Mouse (Mus musculus) left cerebral cortex, postnatal 36 days (tissue): ENCODE results near the gene Txnrd1. TPM values are rescaled to one million over a fixed set of nuclear protein-coding genes. Genes with fewer than 3 reads are reported as not detected.

Experiments used
- DNase-seq, 2 experiments: peaks; one replicate each; pipeline ENCODE4 v3.0.0; 2021 to 2022; ENCODE audit warnings: low spot score in 2 of 2, mixed read lengths in 1 of 2
- intact Hi-C: fragments of 180-260 bp; cut with DNase I; formaldehyde crosslinking; loops from one replicate; pipeline ENCODE4 v1.15.1; 2025
- total RNA-seq, 2 experiments: library from RNA; stranded (reverse); gene quantifications; 2 replicates each; pipeline ENCODE4 v1.2.3; 2021

Txnrd1 gene
- total RNA-seq: 10 to 100 TPM; 43.0 to 50.9 TPM

GRCm38 (mm10) chr10:82833926-82834325 is at the start of gene Txnrd1:
Gene Txnrd1 (plus strand): TSS chr10:82833951.
- intact Hi-C loops: no loop called here
- DNase-seq: no peak

- intact Hi-C loops: no loop called here
- no peak for DNase-seq
These were observed 44.6 kb upstream of the Txnrd1 start for GRCm38 (mm10) chr10:82789181-82789580.

GRCm38 (mm10) chr10:82790504-82790903 is 43.2 kb upstream of the Txnrd1 start:
- no peak for DNase-seq

GRCm38 (mm10) chr10:82791713-82792112 is 42.0 kb upstream of the Txnrd1 start:
- intact Hi-C loops: no loop called here
- DNase-seq: no peak

More at GRCm38 (mm10) chr10:82790504-82790903, 43.2 kb upstream of the Txnrd1 start:
- intact Hi-C loops: no loop called here

- no peak for DNase-seq
- intact Hi-C loops: no loop called here
These were observed 41.4 kb upstream of the Txnrd1 start for GRCm38 (mm10) chr10:82792311-82792710.

GRCm38 (mm10) chr10:82795071-82795731 is 38.5 kb upstream of the Txnrd1 start:
- intact Hi-C loops: loop anchor here (5.0 kb wide), 1 partner anchor 33 kb away; the partner anchor contains the start of gene Nfyb
- peak; percentile 82 to 84 for DNase-seq

GRCm38 (mm10) chr10:82795767-82796166 is 38.0 kb upstream of the Txnrd1 start:
- DNase-seq: no peak
- intact Hi-C loops: loop anchor here (5.0 kb wide), 1 partner anchor 33 kb away; the partner anchor contains the start of gene Nfyb

GRCm38 (mm10) chr10:82796471-82797118 is 37.2 kb upstream of the Txnrd1 start:
- no peak for DNase-seq
- intact Hi-C loops: loop anchor here (5.0 kb wide), 1 partner anchor 34 kb away; the partner anchor contains the start of gene Nfyb

- intact Hi-C loops: loop anchor here (5.0 kb wide), 1 partner anchor 35 kb away; the partner anchor contains the start of gene Nfyb
These were observed 36.6 kb upstream of the Txnrd1 start for GRCm38 (mm10) chr10:82797119-82797491.

GRCm38 (mm10) chr10:82798312-82798933 is 35.3 kb upstream of the Txnrd1 start:
- intact Hi-C loops: loop anchor here (5.0 kb wide), 1 partner anchor 36 kb away; the partner anchor contains the start of gene Nfyb
- no peak for DNase-seq

More at GRCm38 (mm10) chr10:82797119-82797491, 36.6 kb upstream of the Txnrd1 start:
- DNase-seq: no peak

- no peak for DNase-seq
- intact Hi-C loops: no loop called here
These were observed 33.7 kb upstream of the Txnrd1 start for GRCm38 (mm10) chr10:82800094-82800493.

GRCm38 (mm10) chr10:82804396-82804795 is 29.4 kb upstream of the Txnrd1 start:
- intact Hi-C loops: no loop called here
- DNase-seq: no peak

GRCm38 (mm10) chr10:82805111-82805510 is 28.6 kb upstream of the Txnrd1 start:
- intact Hi-C loops: no loop called here

GRCm38 (mm10) chr10:82806414-82806813 is 27.3 kb upstream of the Txnrd1 start:
- no peak for DNase-seq
- intact Hi-C loops: no loop called here

More at GRCm38 (mm10) chr10:82805111-82805510, 28.6 kb upstream of the Txnrd1 start:
- DNase-seq: no peak

- no peak for DNase-seq
- intact Hi-C loops: no loop called here
These were observed 26.5 kb upstream of the Txnrd1 start for GRCm38 (mm10) chr10:82807238-82807637.

- no peak for DNase-seq
- intact Hi-C loops: no loop called here
These were observed 25.6 kb upstream of the Txnrd1 start for GRCm38 (mm10) chr10:82808155-82808554.

GRCm38 (mm10) chr10:82808891-82809290 is 24.9 kb upstream of the Txnrd1 start:
- intact Hi-C loops: no loop called here

GRCm38 (mm10) chr10:82809352-82809751 is 24.4 kb upstream of the Txnrd1 start:
- DNase-seq: no peak
- intact Hi-C loops: no loop called here

More at GRCm38 (mm10) chr10:82808891-82809290, 24.9 kb upstream of the Txnrd1 start:
- DNase-seq: no peak

GRCm38 (mm10) chr10:82811855-82812431 is 21.8 kb upstream of the Txnrd1 start:
- DNase-seq: peak; percentile 61 to 74
- intact Hi-C loops: loop anchor here (1.0 to 5.0 kb wide), 2 partner anchors 45 to 89 kb away; no protein-coding TSS in a partner anchor
